Mouse (Mus musculus) lung, adult 2 months (tissue): Measurements from ENCODE around the gene Gm9918. TPM values are rescaled to one million over a fixed set of nuclear protein-coding genes. Genes with fewer than 3 reads are reported as not detected.
A peak's percentile ranks its signal among the peaks of the same experiment; 100 is the strongest.

ENCODE experiments used
- DNase-seq: peaks from one replicate; pipeline ENCODE4 v3.0.0; 2022
- H3K4me1 ChIP-seq: fragments of 200-500 bp; 2 replicates; pipeline ENCODE4 v1.6.1; 2011; ENCODE audit warnings: low read length; ENCODE audit not compliant: control insufficient read depth, insufficient read depth
- H3K4me3 ChIP-seq: fragments of 200-500 bp; replicated peaks from 2 replicates; pipeline ENCODE3; 2011; ENCODE audit warnings: low read depth, mild to moderate bottlenecking, control low read depth, low read length; ENCODE audit errors: extremely low read depth
- CTCF ChIP-seq: fragments of 200-500 bp; IDR thresholded peaks from 2 replicates; pipeline ENCODE4 v1.5.1; 2011; ENCODE audit warnings: mild to moderate bottlenecking, low read length, control low read depth; ENCODE audit not compliant: insufficient read depth
- POLR2A ChIP-seq: fragments of 200-500 bp; IDR thresholded peaks from 2 replicates; pipeline ENCODE4 v1.6.1; 2011; ENCODE audit warnings: low read depth, mild to moderate bottlenecking, control low read depth, low read length, borderline replicate concordance; ENCODE audit errors: extremely low read depth
- WGBS: fragments of 180-500 bp; shearing (Covaris S2); methylation state at CpG from one replicate; pipeline ENCODE4 v1.1.7; 2018; 5-methylcytosine and 5-hydroxymethylcytosine counted together
- polyA plus RNA-seq: library from polyadenylated mRNA; depleted of rRNA; stranded (reverse); fragments of >200 nt; gene quantifications from 2 replicates; pipeline ENCODE4 v1.2.3, GENCODE M21; 2012

Gm9918 gene
- polyA plus RNA-seq, 1 experiment: 0.60 TPM

- peak; percentile 63 for DNase-seq
- TF ChIP-seq CTCF (no peak), POLR2A (no peak)
- Histone ChIP-seq H3K4me1 (peaks cover 24% of the 10 kb centered on the region), H3K4me3 (peak overlapping the region; percentile 10)
- 19% methylated on average over 21 of the region's 21 CpGs for WGBS
Observed at GRCm38 (mm10) chr15:102235371-102236027, 34.9 kb upstream of the Gm9918 start.

GRCm38 (mm10) chr15:102238543-102239259, 31.7 kb upstream of the Gm9918 start:
- WGBS: 90% methylated on average over 14 of the region's 14 CpGs

GRCm38 (mm10) chr15:102239260-102239590, 31.1 kb upstream of the Gm9918 start:
- WGBS: 14% methylated on average over 9 of the region's 9 CpGs
- Histone ChIP-seq H3K4me1 (peaks cover 40% of the 10 kb centered on the region), H3K4me3 (no peak overlapping the region)
- TF ChIP-seq CTCF: peak; percentile 73
- TF ChIP-seq POLR2A: no peak
- DNase-seq: peak; percentile 81

More at GRCm38 (mm10) chr15:102238543-102239259, 31.7 kb upstream of the Gm9918 start:
- no peak overlapping the region for H3K4me3 ChIP-seq
- peaks cover 40% of the 10 kb centered on the region for H3K4me1 ChIP-seq
- DNase-seq: no peak
- no peak for TF ChIP-seq CTCF
- TF ChIP-seq POLR2A: no peak

- Histone ChIP-seq H3K4me3 (no peak overlapping the region), H3K4me1 (peaks cover 36% of the 10 kb centered on the region)
- 68% methylated on average over 11 of the region's 11 CpGs for WGBS
- TF ChIP-seq CTCF (no peak), POLR2A (no peak)
- DNase-seq: no peak
Observed at GRCm38 (mm10) chr15:102239851-102240250, 30.5 kb upstream of the Gm9918 start.

GRCm38 (mm10) chr15:102240607-102241006, 29.8 kb upstream of the Gm9918 start:
- 58% methylated on average over 4 of the region's 4 CpGs for WGBS
- H3K4me3 ChIP-seq: no peak overlapping the region
- peaks cover 33% of the 10 kb centered on the region for H3K4me1 ChIP-seq
- no peak for DNase-seq
- TF ChIP-seq POLR2A (peak; percentile 20; the same call in 1 of the 2 replicates), CTCF (no peak)

- H3K4me3 ChIP-seq: peak overlapping the region; percentile 67
- no peak for TF ChIP-seq CTCF
- 50% methylated on average over 12 of the region's 12 CpGs for WGBS
- H3K4me1 ChIP-seq: peaks cover 30% of the 10 kb centered on the region
- DNase-seq: peak; percentile 34
Observed at GRCm38 (mm10) chr15:102242404-102243228, 27.7 kb upstream of the Gm9918 start.

- DNase-seq: peak; percentile 91
- peaks cover 30% of the 10 kb centered on the region for H3K4me1 ChIP-seq
Observed at GRCm38 (mm10) chr15:102243229-102244190, 26.9 kb upstream of the Gm9918 start.

GRCm38 (mm10) chr15:102244306-102245191, 25.8 kb upstream of the Gm9918 start:
- TF ChIP-seq POLR2A (no peak), CTCF (no peak)
- H3K4me3 ChIP-seq: peak overlapping the region; percentile 74
- WGBS: 5% methylated on average over 19 of the region's 19 CpGs
- peaks cover 31% of the 10 kb centered on the region for H3K4me1 ChIP-seq
- no peak for DNase-seq

More at GRCm38 (mm10) chr15:102243229-102244190, 26.9 kb upstream of the Gm9918 start:
- TF ChIP-seq POLR2A (peak; percentile 81; the same call in 1 of the 2 replicates), CTCF (no peak)
- WGBS: 2% methylated on average over 22 of the region's 22 CpGs
- H3K4me3 ChIP-seq: peak overlapping the region; percentile 67
